Mouse (Mus musculus) CD4-positive, CD25-positive, alpha-beta regulatory T cell, adult 2 months (primary cell): Measurements from ENCODE around the gene Fam219b.
A peak's percentile ranks its signal among the peaks of the same experiment; 100 is the strongest.

Source experiments
- DNase-seq: peaks from one replicate; pipeline ENCODE4 v3.0.0-alpha.2; 2012; ENCODE audit warnings: low read depth, low spot score

Fam219b gene

GRCm38 (mm10) chr9:57524439-57524838 lies 12.9 kb upstream of the Fam219b start:
- no peak for DNase-seq

- DNase-seq: no peak
Observed at GRCm38 (mm10) chr9:57525516-57525915, 11.8 kb upstream of the Fam219b start.

- DNase-seq: no peak
Observed at GRCm38 (mm10) chr9:57526435-57526834, 10.9 kb upstream of the Fam219b start.

DNA sequence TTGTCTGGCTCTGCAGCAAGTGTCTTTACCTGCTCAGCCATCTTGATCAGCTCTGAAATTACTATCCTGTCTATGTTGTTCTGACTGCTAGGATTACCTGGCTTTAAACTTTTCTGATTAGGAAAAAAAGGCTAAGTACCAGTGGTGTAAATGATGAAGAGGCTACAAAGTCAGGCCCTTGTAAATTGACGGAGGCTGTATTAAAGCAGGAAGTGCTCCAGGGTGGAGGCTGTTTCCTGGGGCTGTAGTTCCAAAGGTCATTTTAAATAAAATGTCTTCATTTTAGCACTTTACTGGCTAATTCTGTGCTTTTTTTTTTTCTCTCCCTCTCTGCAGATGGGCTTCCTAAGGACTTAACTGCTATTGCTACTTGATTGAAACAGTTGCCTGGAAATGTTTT lies 5.4 kb upstream of the Fam219b start:
- DNase-seq: no peak

DNA sequence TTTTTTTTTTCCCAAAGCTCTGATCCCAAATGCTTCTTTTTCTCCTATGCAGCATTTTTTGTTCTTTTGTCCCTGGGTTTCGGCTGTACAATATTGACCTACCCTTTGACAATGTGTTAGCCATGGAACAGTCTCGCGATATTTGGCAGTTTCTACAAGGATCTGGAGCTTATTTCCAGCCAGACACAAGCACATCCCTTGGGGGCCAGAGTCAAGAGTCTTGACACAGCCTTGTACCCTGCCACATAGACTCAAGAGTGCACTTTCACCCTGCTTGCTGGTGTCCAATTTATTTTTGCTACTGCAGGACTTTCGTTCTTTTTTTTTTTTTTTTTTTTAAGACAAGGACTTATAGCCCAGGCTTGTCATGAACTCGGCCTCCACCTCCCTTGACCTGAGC lies 966 bp upstream of the Fam219b start:
- no peak for DNase-seq

DNA sequence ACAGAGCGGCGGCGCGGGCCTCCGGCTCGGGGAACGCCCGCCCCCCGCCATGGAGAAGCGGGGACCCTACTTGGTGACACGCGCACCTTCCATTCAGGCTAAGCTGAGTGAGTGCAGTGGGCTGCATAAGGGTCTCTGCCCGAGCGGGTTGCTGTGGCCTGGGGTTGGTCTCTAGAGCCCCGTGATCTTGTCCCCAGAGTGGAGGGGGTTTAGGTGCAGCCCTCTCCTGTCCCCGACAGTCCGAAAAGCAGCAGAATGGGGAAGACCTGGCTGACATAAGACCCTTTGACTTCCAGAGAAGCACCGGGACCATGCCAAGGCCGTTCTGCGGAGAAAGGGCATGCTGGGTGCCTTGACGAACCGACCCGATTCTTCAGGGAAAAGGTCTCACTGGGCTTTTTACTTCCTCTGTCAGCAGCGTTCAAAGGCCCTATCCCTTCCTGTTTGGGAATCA lies 427 bp downstream of the Fam219b start:
- no peak for DNase-seq

GRCm38 (mm10) chr9:57539550-57539949 lies 2.2 kb downstream of the Fam219b start:
- no peak for DNase-seq

DNA sequence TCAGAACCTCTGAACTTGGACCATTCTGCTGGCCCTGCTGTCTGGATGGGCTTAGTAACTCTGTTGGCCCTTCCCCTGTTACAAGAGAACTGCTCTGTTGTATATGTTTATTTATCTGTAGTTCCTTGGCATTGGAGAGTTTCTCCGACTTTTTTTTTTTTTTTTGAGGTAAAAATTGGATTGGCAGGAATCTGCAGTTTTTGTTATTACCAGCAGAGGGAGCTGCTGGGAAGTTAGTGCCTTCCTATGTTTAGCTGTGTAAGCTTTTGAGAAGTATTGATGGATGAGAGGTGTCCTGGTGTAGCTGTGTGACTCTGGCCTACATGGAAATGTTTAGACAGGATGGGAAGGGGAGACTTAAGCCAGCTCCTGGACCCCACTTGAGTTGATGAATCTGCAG lies 4.0 kb downstream of the Fam219b start:
- peak; percentile 75 for DNase-seq

- DNase-seq: no peak
Observed at GRCm38 (mm10) chr9:57543951-57544350, 6.6 kb downstream of the Fam219b start.

- no peak for DNase-seq
Observed at GRCm38 (mm10) chr9:57547287-57547686, 10.0 kb downstream of the Fam219b start.

DNA sequence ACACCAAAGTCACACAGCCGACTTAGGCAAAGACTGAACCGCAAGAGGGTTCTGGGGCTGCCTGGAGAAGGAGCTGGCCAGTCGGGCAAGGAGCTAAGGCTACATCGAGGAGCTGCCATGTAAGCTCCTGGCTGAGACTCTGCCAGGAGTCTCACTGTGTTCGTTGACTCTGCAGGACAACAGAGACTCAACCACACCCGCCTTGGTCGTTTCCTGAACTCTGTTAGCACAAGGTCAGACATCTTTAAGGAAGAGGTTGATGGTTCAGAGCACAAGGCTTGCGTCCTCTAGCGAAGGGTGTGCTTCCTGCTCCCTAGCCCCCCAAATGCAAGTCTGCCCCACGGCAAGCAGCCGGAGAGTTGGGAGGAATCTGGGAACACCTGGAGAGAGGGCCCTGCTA lies 10.5 kb downstream of the Fam219b start:
- no peak for DNase-seq

DNA sequence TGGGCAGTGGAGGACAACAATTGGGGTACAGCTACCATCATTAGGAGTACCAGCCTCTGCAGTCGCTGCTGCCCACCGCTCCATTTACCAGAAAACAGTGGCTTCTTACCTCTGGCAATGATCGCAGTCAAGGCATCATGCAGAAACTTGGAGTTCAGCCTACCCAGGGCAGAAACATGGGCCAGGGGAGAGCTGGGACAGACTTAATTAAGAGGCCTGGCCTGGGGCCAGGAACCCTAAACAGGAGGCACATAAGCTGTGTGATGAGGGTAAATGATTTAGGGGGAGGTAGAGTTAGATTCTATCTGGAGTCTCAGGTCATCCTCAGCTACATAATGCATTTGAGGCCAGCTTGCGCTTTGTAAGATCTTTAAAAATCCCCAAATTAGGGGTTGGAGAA lies 11.9 kb downstream of the Fam219b start:
- no peak for DNase-seq

GRCm38 (mm10) chr9:57550126-57550862 lies 13.0 kb downstream of the Fam219b start:
- no peak for DNase-seq

GRCm38 (mm10) chr9:57552139-57552887 lies 15.0 kb downstream of the Fam219b start, which contains the start of gene Mpi:
Gene Mpi (minus strand): TSS chr9:57552763.
- peak; percentile 63 for DNase-seq

- no peak for DNase-seq
Observed at GRCm38 (mm10) chr9:57553119-57553518, 15.8 kb downstream of the Fam219b start.

- DNase-seq: no peak
Observed at GRCm38 (mm10) chr9:57554753-57555152, 17.4 kb downstream of the Fam219b start.

GRCm38 (mm10) chr9:57557215-57557614 lies 19.9 kb downstream of the Fam219b start:
- no peak for DNase-seq

GRCm38 (mm10) chr9:57558625-57559024 lies 21.3 kb downstream of the Fam219b start:
- no peak for DNase-seq

- DNase-seq: no peak
Observed at GRCm38 (mm10) chr9:57559568-57559967, 22.2 kb downstream of the Fam219b start.

DNA sequence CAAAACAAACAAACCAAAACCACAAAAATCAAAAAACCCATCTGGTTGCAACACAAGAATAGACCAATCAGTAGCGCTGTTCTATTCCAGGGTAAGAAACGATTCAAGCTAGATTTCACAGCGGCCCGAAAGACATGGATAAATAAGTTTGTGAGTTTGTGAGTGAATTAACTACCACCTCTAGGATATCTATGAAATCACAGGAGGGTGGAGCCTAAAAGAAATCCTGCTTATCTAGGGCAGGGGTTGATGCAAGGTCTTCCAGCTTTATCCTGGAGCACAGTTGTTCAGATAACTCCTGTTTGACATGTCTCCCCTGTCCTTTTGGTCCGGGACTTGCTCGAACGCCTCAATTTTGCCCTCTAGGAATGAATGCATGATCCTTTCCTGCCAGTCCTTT lies 22.9 kb downstream of the Fam219b start:
- no peak for DNase-seq

DNA sequence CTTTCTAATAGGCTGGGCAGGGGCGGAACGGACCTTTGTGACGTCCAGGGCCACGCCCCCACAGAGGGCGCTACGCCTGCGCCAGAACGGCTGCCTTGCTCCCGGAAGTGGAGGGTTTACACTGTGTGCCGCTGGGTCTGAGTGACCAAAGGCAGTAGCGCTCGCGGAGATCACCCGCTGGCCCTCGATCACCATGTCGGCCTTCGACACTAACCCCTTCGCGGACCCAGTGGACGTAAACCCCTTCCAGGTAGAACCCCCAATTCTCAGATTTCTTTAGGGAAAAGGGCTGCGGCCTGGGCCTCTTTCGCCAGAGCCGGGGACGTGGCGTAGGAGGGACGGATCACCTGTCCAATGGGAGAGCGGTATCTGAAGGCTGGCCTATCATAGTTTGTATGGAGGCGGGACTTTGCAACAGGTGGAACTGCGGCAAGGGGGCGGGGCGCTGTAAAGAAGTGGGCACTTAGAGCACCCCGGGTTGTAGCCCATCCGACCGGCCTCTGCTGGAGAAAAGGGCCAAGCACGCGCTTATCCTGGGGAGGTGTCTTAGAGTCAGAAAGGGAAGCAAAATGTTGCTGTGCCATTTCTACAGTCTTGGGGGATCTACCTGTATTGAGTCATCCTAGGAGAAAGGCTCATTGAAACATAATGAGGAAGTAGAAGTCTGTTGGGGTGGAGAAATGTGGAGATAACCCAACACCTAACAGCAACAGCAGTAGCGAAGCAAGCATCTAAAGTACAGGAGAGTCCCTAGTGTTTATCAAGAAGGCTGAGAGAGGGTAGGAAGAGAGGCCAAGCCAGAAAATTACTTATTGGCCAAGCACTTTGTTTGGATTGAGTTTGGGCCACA lies 23.8 kb downstream of the Fam219b start, which contains the start of gene Scamp2:
Scamp2 (plus strand) TSS at position 83 of the 850 bp plus-strand sequence.
- peak; percentile 94 for DNase-seq

DNA sequence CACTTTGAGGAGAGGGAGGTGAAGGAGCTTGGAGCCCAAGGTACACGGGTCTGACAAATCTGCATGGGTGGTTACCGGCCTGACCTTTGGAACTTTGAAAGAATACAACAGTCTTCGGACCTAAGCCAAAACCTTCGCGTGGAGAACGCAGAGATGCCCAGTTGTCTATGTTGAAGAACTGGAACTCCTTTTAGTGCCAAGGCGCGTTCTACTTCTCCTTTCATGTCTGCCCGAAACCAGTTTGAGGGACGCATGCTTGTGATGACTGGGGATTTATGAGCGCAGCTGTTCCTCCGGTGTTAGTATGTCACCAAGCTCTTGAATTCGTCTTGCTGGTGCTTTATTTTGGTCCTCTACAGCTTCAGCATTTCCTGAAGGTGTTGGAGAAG lies 24.4 kb downstream of the Fam219b start:
- DNase-seq: peak; percentile 24
